Mouse (Mus musculus) left cerebral cortex, adult 11 months (tissue): ENCODE measurements at regions not wholly inside any gene's neighbourhood (a gene's known extent, or its start where the extent isn't known, plus 50 kb on each side); places are given as distances from the start of the nearest gene placed in this dataset.

Experiments
- DNase-seq: peaks from one replicate; pipeline ENCODE4 v3.0.0; 2022; ENCODE audit warnings: low spot score

GRCm38 (mm10) chr5:79679051-79679450 is 1340.9 kb upstream of the Adgrl3 start:
- DNase-seq: no peak

- no peak for DNase-seq
These were observed 1339.6 kb upstream of the Adgrl3 start for GRCm38 (mm10) chr5:79680321-79680720.

GRCm38 (mm10) chr5:79706631-79707030 is 1313.3 kb upstream of the Adgrl3 start:
- DNase-seq: peak; percentile 28

- no peak for DNase-seq
These were observed 1285.1 kb upstream of the Adgrl3 start for GRCm38 (mm10) chr5:79734885-79735284.

GRCm38 (mm10) chr5:79784391-79784790 is 1235.5 kb upstream of the Adgrl3 start:
- DNase-seq: no peak

- DNase-seq: no peak
These were observed 1193.4 kb upstream of the Adgrl3 start for GRCm38 (mm10) chr5:79826531-79826930.

GRCm38 (mm10) chr5:79846456-79846855 is 1173.5 kb upstream of the Adgrl3 start:
- DNase-seq: no peak

- DNase-seq: no peak
These were observed 1164.1 kb upstream of the Adgrl3 start for GRCm38 (mm10) chr5:79855866-79856265.

- no peak for DNase-seq
These were observed 1119.2 kb upstream of the Adgrl3 start for GRCm38 (mm10) chr5:79900713-79901112.

- no peak for DNase-seq
These were observed 1114.6 kb upstream of the Adgrl3 start for GRCm38 (mm10) chr5:79905341-79905740.
